Mouse (Mus musculus) gonadal fat pad, adult 2 months (tissue): ENCODE results near the gene Kcnab1. TPM values are rescaled to one million over a fixed set of nuclear protein-coding genes. Genes with fewer than 3 reads are reported as not detected.

Experiments
- DNase-seq: peaks from one replicate; pipeline ENCODE4 v3.0.0-alpha.2; 2012; ENCODE audit warnings: low read depth
- polyA plus RNA-seq: library from polyadenylated mRNA; depleted of rRNA; stranded (reverse); fragments of >200 nt; gene quantifications from 2 replicates; pipeline ENCODE4 v1.2.3, GENCODE M21; 2012; rRNA removed

The Kcnab1 gene
- 1.9 and 2.6 TPM in 2 replicates for polyA plus RNA-seq

GRCm38 (mm10) chr3:65108945-65109921 is at the start of gene Kcnab1:
TSS of gene Kcnab1 (plus strand) at chr3:65109384.
- no peak for DNase-seq

- DNase-seq = no peak
These were observed 20.9 kb upstream of the Kcnab1 start for GRCm38 (mm10) chr3:65088295-65088694.

GRCm38 (mm10) chr3:65104117-65104516 is 5.1 kb upstream of the Kcnab1 start:
- no peak for DNase-seq

GRCm38 (mm10) chr3:65110190-65110589 is 1.0 kb downstream of the Kcnab1 start:
- DNase-seq = no peak

GRCm38 (mm10) chr3:65111176-65111575 is 2.0 kb downstream of the Kcnab1 start:
- no peak for DNase-seq

GRCm38 (mm10) chr3:65115164-65115563 is 6.0 kb downstream of the Kcnab1 start:
- DNase-seq = no peak

GRCm38 (mm10) chr3:65116958-65117357 is 7.8 kb downstream of the Kcnab1 start:
- DNase-seq = no peak

GRCm38 (mm10) chr3:65117365-65117764 is 8.2 kb downstream of the Kcnab1 start:
- DNase-seq = no peak

GRCm38 (mm10) chr3:65124975-65125374 is 15.8 kb downstream of the Kcnab1 start:
- DNase-seq = no peak

- DNase-seq = no peak
These were observed 20.4 kb downstream of the Kcnab1 start for GRCm38 (mm10) chr3:65129625-65130024.

GRCm38 (mm10) chr3:65134931-65135330 is 25.7 kb downstream of the Kcnab1 start:
- no peak for DNase-seq

- no peak for DNase-seq
These were observed 27.7 kb downstream of the Kcnab1 start for GRCm38 (mm10) chr3:65136897-65137296.

GRCm38 (mm10) chr3:65138739-65139138 is 29.6 kb downstream of the Kcnab1 start:
- DNase-seq = no peak

- DNase-seq = no peak
These were observed 36.0 kb downstream of the Kcnab1 start for GRCm38 (mm10) chr3:65145152-65145551.

GRCm38 (mm10) chr3:65151808-65152207 is 42.6 kb downstream of the Kcnab1 start:
- no peak for DNase-seq

- no peak for DNase-seq
These were observed 63.8 kb downstream of the Kcnab1 start for GRCm38 (mm10) chr3:65172964-65173363.

- DNase-seq = no peak
These were observed 65.4 kb downstream of the Kcnab1 start for GRCm38 (mm10) chr3:65174564-65174963.

- DNase-seq = no peak
These were observed 66.6 kb downstream of the Kcnab1 start for GRCm38 (mm10) chr3:65175819-65176218.

- no peak for DNase-seq
These were observed 67.7 kb downstream of the Kcnab1 start for GRCm38 (mm10) chr3:65176846-65177245.

- DNase-seq = no peak
These were observed 78.9 kb downstream of the Kcnab1 start for GRCm38 (mm10) chr3:65187833-65188698.

GRCm38 (mm10) chr3:65200611-65201010 is 91.4 kb downstream of the Kcnab1 start:
- DNase-seq = no peak

GRCm38 (mm10) chr3:65203361-65204117 is 94.4 kb downstream of the Kcnab1 start:
- no peak for DNase-seq
